Mouse (Mus musculus): Measurements from ENCODE around the gene Idh3b.

DNA sequence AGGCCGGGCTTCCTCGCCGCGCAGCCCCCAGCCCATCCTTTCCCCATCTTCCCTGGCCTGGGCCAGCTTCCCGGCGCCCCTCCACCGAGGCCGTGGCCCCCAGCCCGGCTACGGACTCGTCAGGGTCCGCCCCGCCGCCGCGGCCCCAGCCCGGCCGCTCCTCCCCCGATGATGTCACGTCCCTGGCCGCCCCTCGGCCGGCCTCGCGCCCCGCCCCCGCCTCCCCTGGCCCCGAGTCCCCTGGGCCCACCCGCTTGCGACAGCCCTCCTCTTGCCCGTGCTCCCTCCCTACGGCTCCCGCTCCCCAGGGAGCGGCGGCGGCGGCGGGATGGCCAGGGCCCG is 10.6 kb upstream of the Idh3b start, which contains the start of gene Ebf4:
- TF ChIP-seq POLR2A (IDR thresholded peaks at IDR 0.05; ENCODE audit: borderline replicate concordance, control insufficient read depth, low read depth, low read length) (no peak), CTCF (IDR thresholded peaks at IDR 0.05; ENCODE audit: control insufficient read depth, insufficient read depth, low read length) (no peak)

Measured in bone marrow, adult 2 months (tissue).